In genomic region chr4:135416367-135416766, GRCm38 (mm10) we compare ENCODE assay signal across 15 mouse cellular contexts. TPM values are rescaled to one million over a fixed set of nuclear protein-coding genes. Genes with fewer than 3 reads are reported as not detected.
DNase-seq lines count a peak whose midpoint lies in the region; ATAC-seq and TF ChIP-seq lines count a peak whose summit lies in the region.
"Had no signal": no experiment of that assay in that cellular context is flagged by ENCODE, and none has a peak within 500 bp of the region (broad histone marks: within the 10 kb centered on the region; RNA-seq: fewer than 3 reads in every experiment).

No protein-coding gene starts in this region.

- peak; percentile 39 for DNase-seq in thymus, postnatal 0 days (ENCODE audit: low spot score)
- DNase-seq in thymus, postnatal 4 days = no peak
- peak; percentile 19 to 28 for DNase-seq in thymus, postnatal 36 days
- no peak for DNase-seq in cerebellum, adult 9-10 months
- no peak for DNase-seq in left cerebral cortex, adult 18-20 months (ENCODE audit: low spot score in 2 of 2)
- DNase-seq in layer of hippocampus, adult 2 months (ENCODE audit: low spot score in 2 of 2) = no peak
- DNase-seq: cerebellum, adult 18-20 months; kidney, adult 18-20 months; kidney, postnatal 4 days; lung, adult 2 months had no signal

- H3K4me3 ChIP-seq in bone marrow macrophage, adult 2 months (ENCODE audit: insufficient read depth, low read length) = peak overlapping the region; percentile 48
- H3K4me3 ChIP-seq in layer of hippocampus, adult 2 months = no peak overlapping the region
- H3K4me3 ChIP-seq: neural tube, embryonic 13.5 days had no signal

- H3K4me1 ChIP-seq in bone marrow macrophage, adult 2 months (ENCODE audit: control insufficient read depth, insufficient read depth, low read length) = peaks cover 6% of the 10 kb centered on the region
- H3K4me1 ChIP-seq: neural tube, embryonic 13.5 days had no signal

- H3K27ac ChIP-seq in bone marrow macrophage, adult 2 months (ENCODE audit: insufficient read depth, low read depth, low read length) = peak overlapping the region; percentile 55
- no peak overlapping the region for H3K27ac ChIP-seq in layer of hippocampus, adult 2 months
- H3K27ac ChIP-seq: neural tube, embryonic 13.5 days had no signal

- no peak for TF ChIP-seq CTCF in bone marrow macrophage, adult 2 months (IDR thresholded peaks at IDR 0.05; ENCODE audit: low read depth, low read length)
- TF ChIP-seq CTCF in layer of hippocampus, adult 2 months (conservative IDR thresholded peaks at IDR 0.05) = no peak

- no peak for TF ChIP-seq POLR2A in bone marrow macrophage, adult 2 months (IDR thresholded peaks at IDR 0.05; ENCODE audit: borderline replicate concordance, low read depth, low read length)

- peak; percentile 83 for ATAC-seq in megakaryocyte, adult 5-6 weeks (ENCODE audit: poor library complexity, severe bottlenecking)

RNA-seq across cellular contexts. Expression of gene Rcan3, which starts 17.3 kb away (rescaled TPM):
- polyA plus RNA-seq in thymus, postnatal 0 days (2015; fragmentation: Nextera tagmentation; extraction: Ambion mirVana) = 15.4 and 20.8 TPM in 2 replicates
- 16.7 and 24.3 TPM in 2 replicates for polyA plus RNA-seq in bone marrow macrophage, adult 2 months (2012; ENCODE audit: insufficient read depth, insufficient read length, missing spikeins)
- 11.8 and 12.0 TPM in 2 replicates for total RNA-seq in megakaryocyte, adult 5-6 weeks (2015)
- 9.8 and 10.6 TPM in 2 replicates for total RNA-seq in megakaryocyte, adult 5-6 weeks (2017)
- 10 to 100 TPM; 30.6 to 30.8 TPM for total RNA-seq in left cerebral cortex, adult 18-20 months (2021)
- total RNA-seq in layer of hippocampus, adult 2 months (2021) = 10 to 100 TPM; 20.3 to 23.4 TPM

RNA-seq across cellular contexts. Expression of gene Ncmap, which starts 18.3 kb away (rescaled TPM):
- 0.27 and 0.61 TPM in 2 replicates for polyA plus RNA-seq in thymus, postnatal 0 days (2015; fragmentation: Nextera tagmentation; extraction: Ambion mirVana)
- not detected in 2 replicates for polyA plus RNA-seq in bone marrow macrophage, adult 2 months (2012; ENCODE audit: insufficient read depth, insufficient read length, missing spikeins)
- total RNA-seq in megakaryocyte, adult 5-6 weeks (2015) = not detected in 2 replicates
- total RNA-seq in megakaryocyte, adult 5-6 weeks (2017) = not detected in 2 replicates
- total RNA-seq in left cerebral cortex, adult 18-20 months (2021) = under 1 TPM; 0.35 to 0.75 TPM
- total RNA-seq in layer of hippocampus, adult 2 months (2021) = under 1 TPM; 0.39 to 0.92 TPM
- total RNA-seq: G1E; hematopoietic stem cell, adult 5-6 weeks had no signal
- polyA plus RNA-seq: G1E had no signal

Comparison
In these comparisons a context has a peak if more than half of its experiments do, and no peak if none do; other contexts are left out.
1. DNase-seq: peak in thymus, postnatal 0 days (single experiment) and thymus, postnatal 36 days (2 of 2); none in thymus, postnatal 4 days (single experiment), cerebellum, adult 9-10 months (single experiment), left cerebral cortex, adult 18-20 months (0 of 2) and layer of hippocampus, adult 2 months (0 of 2).